8 mouse cellular contexts compared by ENCODE assay signal in the genomic region with DNA sequence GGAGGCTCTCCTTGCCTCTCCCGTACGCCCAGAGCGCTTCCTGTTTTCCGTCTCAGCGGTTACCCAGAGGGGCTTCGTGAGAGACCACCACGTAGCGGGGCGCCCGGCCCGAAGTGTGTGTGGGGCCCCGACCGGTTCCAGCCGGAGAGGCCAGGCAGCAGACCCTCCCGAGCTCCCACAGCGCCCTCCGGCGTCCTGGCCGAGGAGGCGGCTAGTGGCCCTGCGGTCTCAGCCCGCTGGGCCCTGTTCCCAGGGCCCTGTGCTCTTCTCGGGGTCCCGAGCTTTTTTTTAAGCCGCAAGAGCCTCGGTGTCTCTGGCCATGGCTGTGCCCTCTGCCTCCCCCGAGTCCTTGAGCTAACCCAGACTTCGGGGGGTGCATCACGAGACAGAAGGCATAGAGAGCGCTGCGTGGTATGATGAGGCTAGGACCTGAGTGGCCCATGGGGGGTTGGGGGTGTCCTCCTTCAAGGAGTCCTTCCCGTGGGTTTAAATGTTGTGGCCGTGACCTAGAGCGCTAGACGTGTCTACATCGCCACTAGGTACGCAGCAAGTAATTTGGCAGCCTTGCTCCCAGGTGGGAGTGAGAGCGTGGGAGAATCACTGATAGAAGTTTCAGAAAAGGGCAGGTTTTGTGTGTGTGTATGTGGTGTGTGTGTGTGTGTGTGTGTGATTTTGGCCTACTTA. TPM values are rescaled to one million over a fixed set of nuclear protein-coding genes. Genes with fewer than 3 reads are reported as not detected.
A peak's percentile ranks its signal among the peaks of the same experiment; 100 is the strongest.
DNase-seq lines count a peak whose midpoint lies in the region; ATAC-seq and TF ChIP-seq lines count a peak whose summit lies in the region.

No protein-coding gene starts in this region.

- WGBS in heart, adult 2 months: 1% methylated on average over 38 of the region's 38 CpGs
- WGBS in embryonic facial prominence, embryonic 11.5 days: under 1% methylated on average over 38 of the region's 38 CpGs

- ATAC-seq in embryonic facial prominence, embryonic 11.5 days (replicated peaks; ENCODE audit: insufficient number of reproducible peaks, low FRiP score, low TSS enrichment, low read depth): peak; percentile 84
- peak; percentile 54 to 60 for ATAC-seq in hematopoietic stem cell, adult 5-6 weeks (replicated peaks in 1 of 2; ENCODE audit: insufficient read depth in 1 of 2, low FRiP score in 2 of 2, low TSS enrichment in 1 of 2, low read depth in 1 of 2, poor library complexity in 2 of 2, severe bottlenecking in 2 of 2)
- ATAC-seq in megakaryocyte progenitor cell, adult 5-6 weeks (replicated peaks; ENCODE audit: poor library complexity): peak; percentile 75

- peaks cover 2% of the 10 kb centered on the region; the same call in 1 of the 2 replicates for H3K79me2 ChIP-seq in heart, adult 2 months (replicated peaks; ENCODE audit: control insufficient read depth, insufficient read depth, low read length)

- no peaks in the 10 kb centered on the region for H3K9me3 ChIP-seq in E14TG2a.4 (ENCODE audit: low read length)
- no peaks in the 10 kb centered on the region for H3K9me3 ChIP-seq in embryonic facial prominence, embryonic 11.5 days (replicated peaks; ENCODE audit: control insufficient read depth, low read length)

- TF ChIP-seq POLR2A in heart, adult 2 months (IDR thresholded peaks at IDR 0.05; ENCODE audit: insufficient read depth, low read depth, low read length): no peak

- no peaks in the 10 kb centered on the region for H3K36me3 ChIP-seq in heart, adult 2 months (ENCODE audit: control insufficient read depth, insufficient read depth, low read length)
- H3K36me3 ChIP-seq in E14TG2a.4 (ENCODE audit: insufficient read depth, low read length): peaks cover 13% of the 10 kb centered on the region
- H3K36me3 ChIP-seq in embryonic facial prominence, embryonic 11.5 days (replicated peaks; ENCODE audit: control insufficient read depth, insufficient read depth, low read depth, low read length): no peaks in the 10 kb centered on the region

- no peak for TF ChIP-seq EP300 in heart, adult 2 months (IDR thresholded peaks at IDR 0.05; ENCODE audit: insufficient read depth, low read depth, low read length)

- no peaks in the 10 kb centered on the region for H3K27me3 ChIP-seq in heart, adult 2 months (ENCODE audit: control insufficient read depth, insufficient read depth, low read length)
- H3K27me3 ChIP-seq in E14TG2a.4 (ENCODE audit: insufficient read depth, low read length): no peaks in the 10 kb centered on the region
- H3K27me3 ChIP-seq in embryonic facial prominence, embryonic 11.5 days (ENCODE audit: control insufficient read depth, insufficient read depth, low read length): no peaks in the 10 kb centered on the region

- H3K4me1 ChIP-seq in heart, adult 2 months (ENCODE audit: control insufficient read depth, insufficient read depth, low read length): peaks cover 5% of the 10 kb centered on the region
- H3K4me1 ChIP-seq in E14TG2a.4 (replicated peaks; ENCODE audit: low read depth, low read length): peaks cover 32% of the 10 kb centered on the region
- peaks cover 3% of the 10 kb centered on the region; the same call in 1 of the 2 replicates for H3K4me1 ChIP-seq in embryonic facial prominence, embryonic 11.5 days (ENCODE audit: control insufficient read depth, insufficient read depth, low read length)

- peak; percentile 63 for TF ChIP-seq CTCF in heart, adult 2 months (IDR thresholded peaks at IDR 0.05)
- no peak for TF ChIP-seq CTCF in E14TG2a.4 (conservative IDR thresholded peaks at IDR 0.05; ENCODE audit: low read length)

- DNase-seq in heart, adult 2 months: no peak
- DNase-seq in heart, adult 11 months: no peak
- DNase-seq in embryonic facial prominence, embryonic 11.5 days (ENCODE audit: low spot score): peak; percentile 75
- DNase-seq in left cerebral cortex, postnatal 25 days (ENCODE audit: low spot score in 2 of 2): peak; percentile 22 to 39
- DNase-seq in testis, postnatal 14 days (ENCODE audit: low spot score): peak; percentile 54

- H3K4me2 ChIP-seq in embryonic facial prominence, embryonic 11.5 days (ENCODE audit: low read depth, low read length): peak overlapping the region; percentile 93

- peak overlapping the region; percentile 100 for H3K4me3 ChIP-seq in heart, adult 2 months
- H3K4me3 ChIP-seq in E14TG2a.4 (replicated peaks; ENCODE audit: low read length): peak overlapping the region; percentile 95
- peak overlapping the region; percentile 90 for H3K4me3 ChIP-seq in embryonic facial prominence, embryonic 11.5 days (ENCODE audit: low read depth, low read length)

- intact Hi-C loops in heart, adult 2 months (cut with DNase I): loop anchor here (5.0 kb wide), 1 partner anchor 38 kb away; no protein-coding TSS in a partner anchor
- intact Hi-C loops in left cerebral cortex, postnatal 25 days (cut with DNase I): no loop called here

- H3K9ac ChIP-seq in heart, adult 2 months (ENCODE audit: low read depth, low read length): peak overlapping the region; percentile 98
- H3K9ac ChIP-seq in embryonic facial prominence, embryonic 11.5 days (replicated peaks; ENCODE audit: low read length): peak overlapping the region; percentile 95

- H3K27ac ChIP-seq in heart, adult 2 months: peak overlapping the region; percentile 96
- H3K27ac ChIP-seq in embryonic facial prominence, embryonic 11.5 days (replicated peaks; ENCODE audit: low read depth, low read length): peak overlapping the region; percentile 78

RNA-seq across cellular contexts. Expression of gene Rnf34, which starts 0.6 kb away (rescaled TPM):
- total RNA-seq in heart, adult 2 months (2021): 10 to 100 TPM; 26.1 to 33.3 TPM
- 10.5 and 21.8 TPM in 2 replicates for polyA plus RNA-seq in heart, adult 2 months (2012; rRNA removed)
- polyA plus RNA-seq in embryonic facial prominence, embryonic 11.5 days (2014; fragmentation: Nextera tagmentation; extraction: Ambion mirVana): 49.7 and 50.6 TPM in 2 replicates
- 21.6 and 21.7 TPM in 2 replicates for total RNA-seq in hematopoietic stem cell, adult 5-6 weeks (2017)
- 10 to 100 TPM; 55.5 to 56.3 TPM for total RNA-seq in left cerebral cortex, postnatal 25 days (2021)
- 7.9 and 10.1 TPM in 2 replicates for total RNA-seq in megakaryocyte progenitor cell, adult 5-6 weeks (2015)
- total RNA-seq in megakaryocyte progenitor cell, adult 5-6 weeks (2017): 12.7 and 15.6 TPM in 2 replicates

RNA-seq across cellular contexts. Expression of gene Anapc5, which starts 29.3 kb away (rescaled TPM):
- 100 to 1,000 TPM; 150 to 165 TPM for total RNA-seq in heart, adult 2 months (2021)
- 210 and 302 TPM in 2 replicates for polyA plus RNA-seq in heart, adult 2 months (2012; rRNA removed)
- polyA plus RNA-seq in embryonic facial prominence, embryonic 11.5 days (2014; fragmentation: Nextera tagmentation; extraction: Ambion mirVana): 489 and 493 TPM in 2 replicates
- 311 and 361 TPM in 2 replicates for total RNA-seq in hematopoietic stem cell, adult 5-6 weeks (2017)
- 100 to 1,000 TPM; 221 to 225 TPM for total RNA-seq in left cerebral cortex, postnatal 25 days (2021)
- 193 and 210 TPM in 2 replicates for total RNA-seq in megakaryocyte progenitor cell, adult 5-6 weeks (2015)
- total RNA-seq in megakaryocyte progenitor cell, adult 5-6 weeks (2017): 298 and 322 TPM in 2 replicates

Comparison
In these comparisons a context has a peak if more than half of its experiments do, and no peak if none do; other contexts are left out.
1. DNase-seq: peak in embryonic facial prominence, embryonic 11.5 days (single experiment), left cerebral cortex, postnatal 25 days (2 of 2) and testis, postnatal 14 days (single experiment); none in heart, adult 2 months (0 of 2) and heart, adult 11 months (single experiment).
2. Peak in every context shown above with its lines, with median percentiles within 50 percentile points of each other: H3K4me3 ChIP-seq and ATAC-seq.